Mouse (Mus musculus): ENCODE data around the gene Fpr-rs4.
"Not testable (repeated sequence)": the region's sequence is repeated elsewhere in the genome, so short reads cannot be mapped to it uniquely, and the experiment has no call there.

Gene Fpr-rs4

GRCm38 (mm10) chr17:18021433-18021832 lies at the start of gene Fpr-rs4:
Gene Fpr-rs4 (plus strand): TSS chr17:18021733.
- DNase-seq (ENCODE audit: low spot score), result no peak

GRCm38 (mm10) chr17:17973443-17973842 lies 48.1 kb upstream of the Fpr-rs4 start:
- no peak for DNase-seq (ENCODE audit: low spot score)

- not testable (repeated sequence) for DNase-seq (ENCODE audit: low spot score)
Observed at GRCm38 (mm10) chr17:17981232-17981631, 40.3 kb upstream of the Fpr-rs4 start.

DNA sequence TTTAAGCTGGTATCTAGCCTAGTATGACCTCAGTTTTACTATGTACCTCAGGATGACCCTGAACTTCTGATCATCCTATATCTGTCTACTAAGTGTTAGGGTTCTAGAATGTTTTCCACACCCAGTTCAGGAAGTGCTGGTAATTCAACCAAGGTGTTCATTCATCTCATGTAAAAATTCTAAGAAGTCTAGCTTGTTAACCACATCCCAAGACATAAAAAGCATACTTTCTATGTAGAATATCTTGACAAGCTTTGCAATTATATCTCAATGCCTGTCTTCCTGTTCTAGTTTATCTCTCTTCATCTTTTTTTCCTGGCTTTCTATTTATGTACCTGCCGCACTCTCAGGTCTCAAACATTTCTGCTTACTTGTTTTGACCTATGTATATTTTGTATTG lies 16.8 kb upstream of the Fpr-rs4 start:
- DNase-seq (ENCODE audit: low spot score), result no peak

- DNase-seq (ENCODE audit: low spot score), result no peak
Observed at GRCm38 (mm10) chr17:18049124-18049523, 27.6 kb downstream of the Fpr-rs4 start, which contains the start of gene Vmn2r124. Gene Vmn2r124 (plus strand): TSS chr17:18049424.
